Mouse (Mus musculus): ENCODE measurements at regions not wholly inside any gene's neighbourhood (a gene's known extent, or its start where the extent isn't known, plus 50 kb on each side); places are given as distances from the start of the nearest gene placed in this dataset.

GRCm38 (mm10) chr1:61277170-61277710 lies 299.5 kb downstream of the Icos start:
- DNase-seq, result no peak

DNA sequence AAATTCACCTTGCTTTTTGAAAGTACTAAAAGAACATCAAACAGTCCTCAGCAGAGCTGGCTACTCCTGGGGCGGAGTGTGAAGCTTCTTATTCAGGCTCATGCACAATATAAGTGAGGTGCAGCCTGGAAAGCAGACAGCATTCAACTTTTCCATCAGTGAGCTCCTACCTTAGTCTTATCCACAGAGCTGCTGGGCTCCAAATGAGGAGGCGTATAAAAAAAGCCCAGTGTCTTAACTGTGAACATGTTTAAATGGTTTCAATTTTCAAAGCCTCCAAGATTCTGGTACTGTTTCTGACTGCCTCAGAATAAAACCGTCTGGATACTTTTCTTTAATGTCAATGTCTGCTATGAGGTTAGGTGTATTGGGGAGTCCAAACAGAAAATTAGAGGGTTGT lies 310.5 kb downstream of the Icos start:
- no peak for DNase-seq

GRCm38 (mm10) chr1:61288946-61289345 lies 311.2 kb downstream of the Icos start:
- DNase-seq, result no peak

DNA sequence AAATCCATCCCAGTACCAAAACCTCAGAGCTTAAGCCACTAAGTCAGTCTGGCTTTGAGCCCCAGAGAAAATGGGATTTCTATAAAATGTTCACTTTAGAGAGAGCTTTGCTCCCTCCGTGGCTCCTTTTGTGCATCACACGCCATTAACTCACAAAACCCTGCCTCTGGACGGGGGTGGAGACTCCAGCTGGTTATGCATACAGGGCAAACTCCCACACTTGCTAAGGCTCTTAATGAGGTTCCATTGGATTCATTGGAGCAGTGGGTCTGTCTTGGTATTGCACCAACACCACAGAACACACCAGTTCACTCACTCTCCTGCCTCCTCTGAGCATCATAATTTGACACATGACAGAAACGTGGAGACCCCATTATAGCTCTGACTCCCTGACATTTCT lies 311.8 kb downstream of the Icos start:
- DNase-seq, result no peak

GRCm38 (mm10) chr1:61293106-61293505 lies 315.4 kb downstream of the Icos start:
- no peak for DNase-seq

GRCm38 (mm10) chr1:61295219-61295618 lies 317.5 kb downstream of the Icos start:
- DNase-seq, result no peak

GRCm38 (mm10) chr1:61296831-61297230 lies 319.1 kb downstream of the Icos start:
- DNase-seq, result no peak

GRCm38 (mm10) chr1:61297361-61297760 lies 319.6 kb downstream of the Icos start:
- DNase-seq, result no peak

- peak; percentile 1 for DNase-seq
Observed at GRCm38 (mm10) chr1:61298064-61298463, 320.3 kb downstream of the Icos start.

DNA sequence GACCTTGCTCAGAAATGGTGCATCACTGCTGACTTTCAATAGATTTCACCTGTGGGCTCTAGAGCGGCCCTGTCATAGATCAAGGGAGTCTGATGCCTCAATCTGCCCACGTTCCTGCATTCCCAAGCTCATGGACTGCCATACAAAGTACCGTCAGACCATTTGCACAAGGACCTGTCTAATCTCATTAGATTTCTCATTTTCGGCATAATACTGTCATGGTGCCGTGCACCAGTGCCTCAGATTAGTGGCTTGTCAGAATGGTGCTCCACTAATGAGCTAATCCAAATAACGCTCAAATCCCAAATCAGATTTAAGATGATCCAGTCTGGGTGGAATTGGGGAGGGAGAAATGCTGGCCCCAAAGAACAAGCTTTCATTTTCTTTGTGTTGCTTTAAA lies 321.1 kb downstream of the Icos start:
- no peak for DNase-seq

DNA sequence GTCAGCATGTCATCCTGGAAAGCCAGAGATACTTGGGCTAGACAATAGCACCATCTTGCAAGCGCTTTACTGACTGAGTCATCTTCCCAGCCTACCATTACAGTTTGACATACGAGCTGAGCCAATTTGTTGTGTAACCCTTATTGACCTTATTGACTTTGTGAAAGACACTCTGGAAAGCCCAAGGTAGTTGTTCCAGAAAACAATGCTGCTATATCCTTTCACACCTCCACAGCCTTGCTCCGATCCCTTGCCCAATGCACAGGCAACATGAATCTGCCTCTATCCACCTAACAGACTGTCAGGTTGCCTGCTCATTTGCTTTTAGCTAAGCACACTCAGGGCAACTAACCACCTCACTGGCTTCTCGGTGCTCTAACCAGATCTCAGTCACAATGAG lies 322.8 kb downstream of the Icos start:
- no peak for DNase-seq

- DNase-seq, result no peak
Observed at GRCm38 (mm10) chr1:61301041-61302030, 323.6 kb downstream of the Icos start.

DNA sequence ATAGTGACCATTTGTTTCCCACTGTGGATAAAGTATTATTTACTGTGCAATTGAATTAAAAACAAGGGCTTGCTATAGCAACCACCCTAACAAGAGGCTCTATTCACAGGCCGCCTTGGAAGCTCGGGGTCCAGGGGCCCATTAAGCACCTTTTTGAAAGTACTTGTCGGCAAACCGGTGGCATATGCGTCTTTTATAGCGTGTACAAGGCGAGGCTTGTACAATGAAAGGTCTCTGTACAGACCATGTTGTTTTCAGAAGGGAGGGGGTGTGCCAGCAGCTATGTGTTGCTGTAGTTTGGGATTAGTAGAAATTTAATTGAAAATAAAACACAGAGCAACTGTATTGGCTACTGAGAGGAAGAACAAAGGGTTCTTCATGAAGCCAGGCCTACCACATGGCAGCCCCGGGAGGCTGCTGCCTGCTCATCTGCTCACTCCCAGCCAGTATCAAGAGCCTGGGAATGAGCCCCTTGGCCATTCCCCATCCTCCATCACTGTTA lies 324.9 kb downstream of the Icos start:
- DNase-seq, result no peak

DNA sequence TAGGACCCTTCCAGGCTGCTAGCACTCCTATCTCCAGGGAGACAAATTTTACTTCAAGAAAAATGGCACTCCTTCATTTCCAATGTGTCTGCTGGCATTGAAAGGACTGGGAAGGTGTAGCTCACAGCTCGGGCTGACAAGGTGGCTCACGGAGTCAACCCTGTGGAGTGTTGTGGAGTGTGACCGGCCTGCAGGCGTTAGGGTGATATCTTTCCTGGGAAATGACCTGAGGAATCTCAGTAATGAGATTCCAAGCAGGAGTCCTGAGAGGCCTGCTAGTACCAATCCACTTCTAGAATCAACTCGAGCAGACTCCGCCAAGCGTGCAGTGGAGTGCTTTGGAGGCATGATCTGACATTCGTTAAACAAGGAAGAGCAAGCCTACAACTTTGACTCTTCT lies 328.6 kb downstream of the Icos start:
- DNase-seq, result no peak

DNA sequence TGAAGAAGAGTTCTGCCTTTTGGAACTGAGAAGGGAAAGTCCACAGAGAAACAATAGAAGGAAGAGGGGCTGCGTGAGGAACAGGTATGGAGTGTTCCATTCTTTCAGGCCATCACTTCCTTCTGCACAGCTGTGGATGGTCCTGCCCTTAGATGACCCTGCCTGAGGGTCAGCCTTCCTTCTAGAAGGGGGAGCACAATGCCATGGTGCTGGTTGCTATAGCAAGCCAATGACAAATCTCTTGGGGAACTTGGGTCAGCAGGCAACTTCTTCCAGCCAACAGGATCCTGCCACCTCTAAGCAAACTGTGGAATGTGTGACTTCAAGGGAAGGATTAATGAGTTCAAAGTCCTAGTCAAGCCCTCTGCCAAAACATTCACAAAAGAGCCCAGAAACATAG lies 329.1 kb upstream of the Pard3b start:
- DNase-seq, result no peak

- no peak for DNase-seq
Observed at GRCm38 (mm10) chr1:61310063-61310760, 328.4 kb upstream of the Pard3b start.

- no peak for DNase-seq
Observed at GRCm38 (mm10) chr1:61310761-61311090, 327.9 kb upstream of the Pard3b start.

DNA sequence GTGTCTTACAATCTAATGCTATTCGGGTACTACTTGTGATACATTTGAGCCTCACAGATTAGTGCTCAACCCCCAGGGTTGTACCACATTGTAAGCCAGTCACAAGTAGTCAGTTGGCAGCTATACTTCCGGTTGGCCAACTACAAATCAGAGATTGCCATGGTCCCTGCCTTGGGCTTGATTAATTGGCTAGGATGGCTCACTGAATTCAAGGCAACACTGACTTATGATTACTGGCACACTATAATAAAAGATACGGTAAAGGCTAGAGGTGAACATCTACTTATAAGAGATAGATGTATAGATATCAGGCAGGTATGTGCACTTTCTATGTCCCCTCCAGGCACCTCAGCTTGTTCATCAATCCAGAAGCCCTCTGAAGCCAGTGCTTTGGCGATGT lies 325.4 kb upstream of the Pard3b start:
- no peak for DNase-seq

DNA sequence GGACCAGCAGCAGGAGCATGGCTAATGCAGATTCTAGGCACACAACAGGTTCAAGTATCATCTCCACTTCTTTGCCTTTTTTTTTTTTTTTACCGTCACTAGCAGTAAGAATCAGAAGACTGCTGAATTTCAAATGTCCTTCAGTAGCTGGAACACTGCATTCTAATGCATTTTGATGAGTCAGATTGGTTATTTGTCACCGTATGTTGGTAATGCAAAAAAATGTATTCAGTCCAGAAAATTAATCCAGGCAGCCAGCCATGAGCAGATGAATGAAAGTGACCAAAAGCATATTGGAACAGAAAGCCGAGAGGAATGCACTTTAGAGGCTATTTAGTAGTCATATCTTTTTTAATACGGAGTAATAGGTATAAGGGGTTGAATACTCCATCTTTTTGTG lies 322.4 kb upstream of the Pard3b start:
- no peak for DNase-seq

DNA sequence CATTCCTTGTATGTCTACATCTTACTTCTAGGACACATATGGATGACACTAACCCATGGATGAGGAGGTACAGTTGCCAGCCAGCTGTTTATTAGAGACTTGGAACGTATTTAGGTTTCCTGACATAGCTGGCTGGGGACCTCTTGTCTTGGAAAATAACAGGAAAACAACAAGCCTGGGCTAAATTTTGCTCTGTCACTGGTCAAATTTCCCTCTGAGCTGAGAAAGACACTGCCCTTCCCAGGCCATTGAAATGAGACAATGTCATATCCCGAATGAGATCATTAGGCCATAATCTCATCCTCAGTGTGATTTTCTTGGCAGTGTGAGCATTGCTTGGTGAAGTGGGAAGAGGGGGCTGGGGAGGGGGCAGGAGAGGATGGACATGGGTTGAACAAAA lies 321.9 kb upstream of the Pard3b start:
- no peak for DNase-seq

GRCm38 (mm10) chr1:61318042-61318441 lies 320.6 kb upstream of the Pard3b start:
- no peak for DNase-seq

DNA sequence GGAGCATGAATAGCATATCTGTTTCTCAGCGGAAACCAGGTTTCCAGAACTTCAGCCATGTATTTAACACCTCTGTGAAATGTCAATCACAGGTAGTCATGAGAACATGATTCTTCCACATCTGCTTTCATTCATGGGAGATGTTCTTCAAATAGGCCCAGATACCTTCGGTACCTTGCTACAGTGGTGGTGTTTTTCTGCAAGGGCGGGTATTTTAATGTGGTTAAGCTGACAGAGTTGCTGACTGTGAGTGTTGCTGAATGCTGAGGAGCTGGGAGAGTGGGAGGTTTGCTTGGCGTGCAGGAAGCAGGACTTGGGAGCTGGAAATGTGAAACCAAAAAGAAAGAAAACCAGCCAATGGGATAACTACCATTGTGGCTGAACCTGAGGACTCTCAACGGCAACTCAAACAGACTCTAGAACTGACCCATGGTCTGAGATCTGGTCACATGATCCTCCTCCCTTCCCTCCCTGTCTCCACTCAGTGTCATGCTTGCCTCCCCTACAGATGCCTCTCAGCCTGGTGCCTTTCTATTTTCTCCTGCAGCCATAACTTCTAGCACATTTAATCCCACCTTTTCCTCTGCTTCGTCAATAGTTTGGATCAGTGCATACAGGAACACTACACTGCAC lies 317.0 kb upstream of the Pard3b start:
- no peak for DNase-seq

- DNase-seq, result no peak
Observed at GRCm38 (mm10) chr1:61331456-61331855, 307.2 kb upstream of the Pard3b start.
